Mouse (Mus musculus) B cell, adult (primary cell): ENCODE results near the gene Tas2r107. TPM values are rescaled to one million over a fixed set of nuclear protein-coding genes. Genes with fewer than 3 reads are reported as not detected.

ENCODE experiments used
- total RNA-seq: library from RNA; stranded (reverse); gene quantifications from 4 replicates; pipeline ENCODE4 v1.2.4, GENCODE M21; 2023; ENCODE audit not compliant: inconsistent age

Gene Tas2r107
- total RNA-seq, result not detected in 4 replicates

GRCm38 (mm10) chr6:131660049-131660448 is at the start of gene Tas2r107:
TSS of gene Tas2r107 (minus strand) at chr6:131660149.

GRCm38 (mm10) chr6:131689963-131690362 is 30.0 kb upstream of the Tas2r107 start, which contains the start of gene Tas2r114:
TSS of gene Tas2r114 (minus strand) at chr6:131690063.

GRCm38 (mm10) chr6:131687395-131687794 is 27.4 kb upstream of the Tas2r107 start, which contains the start of gene Tas2r105:
TSS of gene Tas2r105 (minus strand) at chr6:131687495.

GRCm38 (mm10) chr6:131685644-131686043 is 25.7 kb upstream of the Tas2r107 start, which contains the start of gene Tas2r104:
TSS of gene Tas2r104 (minus strand) at chr6:131685744.

GRCm38 (mm10) chr6:131678786-131679185 is 18.8 kb upstream of the Tas2r107 start, which contains the start of gene Tas2r106:
TSS of gene Tas2r106 (minus strand) at chr6:131678886.

GRCm38 (mm10) chr6:131630812-131631211 is 29.1 kb downstream of the Tas2r107 start, which contains the start of gene Tas2r130:
TSS of gene Tas2r130 (minus strand) at chr6:131630912.

Other genes starting within 250 kb of the Tas2r107 start
- not detected in 4 replicates for gene 5430401F13Rik, start 173.7 kb downstream of the Tas2r107 start, total RNA-seq
- gene Gm6619, start 173.7 kb downstream of the Tas2r107 start, total RNA-seq, result not detected in 4 replicates
- gene Tas2r130, start 29.2 kb downstream of the Tas2r107 start, total RNA-seq, result not detected in 4 replicates
- not detected in 4 replicates for gene Tas2r106, start 18.7 kb upstream of the Tas2r107 start, total RNA-seq
- gene Tas2r104, start 25.6 kb upstream of the Tas2r107 start, total RNA-seq, result not detected in 4 replicates
- gene Tas2r105, start 27.3 kb upstream of the Tas2r107 start, total RNA-seq, result not detected in 4 replicates
- gene Tas2r114, start 29.9 kb upstream of the Tas2r107 start, total RNA-seq, result not detected in 4 replicates